Mouse (Mus musculus) macrophage (primary cell): ENCODE results near the gene Cenpv. TPM values are rescaled to one million over a fixed set of nuclear protein-coding genes. Genes with fewer than 3 reads are reported as not detected.
"Not testable (repeated sequence)": the region's sequence is repeated elsewhere in the genome, so short reads cannot be mapped to it uniquely, and the experiment has no call there.

Experiments used
- H3K27ac ChIP-seq: fragments of 350-480 bp; formaldehyde crosslinking; 2 replicates; pipeline ENCODE4 v1.9.0; 2021
- H3K36me3 ChIP-seq: fragments of 350-480 bp; formaldehyde crosslinking; 2 replicates; pipeline ENCODE4 v1.9.0; 2021; ENCODE audit errors: inconsistent target
- H3K4me3 ChIP-seq: fragments of 350-480 bp; formaldehyde crosslinking; 2 replicates; pipeline ENCODE4 v1.9.0; 2021; ENCODE audit errors: inconsistent target
- H3K79me2 ChIP-seq: fragments of 350-480 bp; formaldehyde crosslinking; 2 replicates; pipeline ENCODE4 v1.9.0; 2021; ENCODE audit errors: inconsistent target
- WGBS: methylation state at CpG from one replicate; pipeline ENCODE4 v1.1.7; 2026; ENCODE audit warnings: inconsistent platforms; ENCODE audit not compliant: missing documents; 5-methylcytosine and 5-hydroxymethylcytosine counted together
- polyA plus RNA-seq: library from polyadenylated mRNA; stranded (reverse); fragments of 250-400 nt; gene quantifications from 3 replicates; pipeline ENCODE4 v1.2.4, GENCODE M21; 2018; ENCODE audit warnings: inconsistent platforms

Gene Cenpv
- polyA plus RNA-seq, 1 experiment from 2014 or later: 8.9 TPM

DNA sequence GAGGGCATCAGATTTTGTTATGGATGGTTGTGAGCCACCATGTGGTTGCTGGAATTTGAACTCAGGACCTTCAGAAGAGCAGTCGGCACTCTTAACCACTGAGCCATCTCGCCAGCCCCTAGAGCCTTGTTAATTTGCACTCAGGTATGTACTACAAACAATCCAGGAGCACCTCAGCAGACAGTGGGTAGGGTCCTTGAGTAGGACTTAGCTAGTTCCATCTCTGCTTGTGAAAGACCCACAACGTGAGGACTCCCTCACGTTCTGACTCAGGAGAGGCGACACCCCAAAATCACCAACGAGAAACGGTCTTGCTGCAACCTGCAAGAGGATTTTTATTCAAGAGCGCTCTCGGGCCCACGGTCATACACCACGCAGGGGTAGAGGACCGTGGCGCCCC lies 30.7 kb downstream of the Cenpv start:
- 93% methylated on average over 8 of the region's 13 CpGs for WGBS
- not testable (repeated sequence) for H3K27ac ChIP-seq, H3K4me3 ChIP-seq, H3K36me3 ChIP-seq, H3K79me2 ChIP-seq

DNA sequence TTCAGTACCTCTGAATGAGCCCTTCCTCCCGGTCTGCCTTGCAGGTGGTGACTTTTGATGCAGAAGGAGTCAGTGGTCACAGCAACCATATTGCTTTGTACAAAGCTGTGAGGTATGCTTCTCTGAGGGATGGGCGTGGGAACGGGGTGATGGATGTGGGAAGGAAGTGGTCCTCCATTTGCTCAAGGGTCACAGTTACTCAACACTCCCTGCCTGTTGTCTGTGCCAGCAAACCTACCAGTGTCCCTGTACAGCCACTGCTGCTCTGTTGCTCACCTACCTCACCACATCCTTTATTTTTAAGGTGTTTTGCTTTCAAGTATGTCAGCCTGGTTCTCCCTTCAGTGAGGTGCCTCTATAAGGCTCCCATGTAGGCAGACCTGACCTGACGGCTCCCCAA lies 31.4 kb downstream of the Cenpv start:
- Histone ChIP-seq H3K27ac (no peak overlapping the region), H3K79me2 (no peaks in the 10 kb centered on the region), H3K4me3 (no peak overlapping the region), H3K36me3 (no peaks in the 10 kb centered on the region)
- 74% methylated on average over 4 of the region's 4 CpGs for WGBS

DNA sequence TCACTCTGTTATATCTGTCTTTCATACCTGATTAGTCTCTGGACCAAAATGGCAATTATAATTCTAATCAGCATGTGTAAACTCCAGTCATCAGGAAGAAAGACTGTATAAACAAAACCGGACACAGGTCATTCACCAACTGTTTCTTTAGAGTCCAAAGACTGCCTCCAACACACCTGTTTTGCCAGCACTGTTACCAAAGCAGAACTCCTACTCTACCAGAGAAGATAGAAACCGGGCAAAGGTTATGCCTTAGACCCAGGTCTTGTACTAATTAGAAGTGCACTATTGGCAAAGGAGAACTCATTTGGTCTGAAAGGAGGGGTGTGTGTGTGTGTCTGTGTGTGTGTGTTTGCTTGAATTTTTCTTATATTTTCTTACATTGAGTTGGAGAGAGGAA lies 38.5 kb downstream of the Cenpv start:
- H3K4me3 ChIP-seq: no peak overlapping the region
- H3K36me3 ChIP-seq: no peaks in the 10 kb centered on the region
- no peak overlapping the region for H3K27ac ChIP-seq
- WGBS: 100% methylated on average over 2 of the region's 2 CpGs
- no peaks in the 10 kb centered on the region for H3K79me2 ChIP-seq

DNA sequence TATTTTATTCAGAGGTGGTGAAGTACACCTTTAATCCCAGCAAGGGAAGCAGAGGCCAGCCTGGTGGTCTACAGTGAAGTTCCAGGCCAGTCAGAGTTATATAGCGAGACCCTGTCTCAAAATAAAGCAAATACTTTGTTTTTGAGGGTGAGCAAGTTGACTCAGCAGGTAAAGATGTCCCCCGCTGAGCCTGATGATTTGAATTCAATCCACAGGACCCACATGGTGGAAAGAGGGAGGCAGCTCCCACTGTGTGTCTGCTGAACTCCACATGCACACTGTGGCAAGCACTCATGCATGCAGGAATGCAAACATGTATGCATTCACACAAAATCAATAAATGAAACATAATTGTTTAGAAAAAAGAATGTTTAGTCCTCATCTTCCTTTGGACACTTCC lies 40.3 kb downstream of the Cenpv start:
- Histone ChIP-seq H3K36me3 (no peaks in the 10 kb centered on the region), H3K79me2 (no peaks in the 10 kb centered on the region), H3K27ac (no peak overlapping the region), H3K4me3 (no peak overlapping the region)
- WGBS: 100% methylated on average over 1 of the region's 2 CpGs

DNA sequence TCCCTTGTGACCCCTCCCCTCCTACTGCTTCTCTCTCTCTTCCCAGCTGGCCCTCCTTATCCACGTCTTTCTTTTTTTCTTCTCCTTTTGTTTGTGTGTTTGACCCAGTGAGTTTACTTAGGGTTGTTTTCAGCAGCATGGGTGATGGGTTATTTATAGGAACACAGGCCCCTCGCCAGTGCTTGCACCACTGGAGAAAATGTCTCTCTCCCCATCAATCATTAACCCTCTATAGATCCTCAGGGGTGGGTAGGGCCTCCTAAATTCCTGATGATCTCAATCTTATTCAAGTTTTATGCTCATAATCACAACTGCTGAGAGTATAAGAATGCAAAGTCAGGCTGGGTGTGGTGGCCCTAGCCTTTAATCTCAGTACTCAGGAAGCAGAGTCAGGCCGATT lies 41.9 kb downstream of the Cenpv start:
- H3K27ac ChIP-seq: no peak overlapping the region
- 83% methylated on average over 3 of the region's 3 CpGs for WGBS

DNA sequence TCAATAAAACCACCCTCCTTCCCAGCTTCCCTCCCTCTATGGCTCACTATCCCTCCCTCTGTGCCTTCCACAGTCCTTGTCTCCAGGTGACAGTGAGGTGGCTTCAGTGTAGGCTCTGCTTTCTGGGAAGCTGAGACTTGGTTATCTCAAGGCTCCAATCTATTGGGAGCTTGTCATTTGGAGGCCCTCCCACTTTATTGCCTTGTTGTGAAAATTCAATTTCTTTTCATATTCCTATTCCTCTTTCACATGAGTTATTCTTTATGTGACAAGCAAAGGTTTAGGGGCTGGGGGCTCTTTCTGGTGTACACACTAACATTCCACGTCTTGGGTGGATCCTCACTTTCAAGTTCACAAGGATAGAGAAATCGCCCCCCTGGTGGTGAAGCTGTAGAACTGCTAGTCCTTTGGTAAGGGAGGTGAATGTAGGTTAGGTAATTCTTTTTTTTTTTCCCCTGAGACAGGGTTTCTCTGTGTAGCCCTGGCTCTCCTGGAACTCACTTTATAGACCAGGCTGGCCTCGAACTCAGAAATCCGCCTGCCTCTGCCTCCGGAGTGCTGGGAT lies 42.8 kb downstream of the Cenpv start:
- H3K4me3 ChIP-seq: no peak overlapping the region
- H3K79me2 ChIP-seq: no peaks in the 10 kb centered on the region
- 46% methylated on average over 5 of the region's 5 CpGs for WGBS
- no peak overlapping the region for H3K27ac ChIP-seq
- no peaks in the 10 kb centered on the region for H3K36me3 ChIP-seq

More for the DNA sequence above, 41.9 kb downstream of the Cenpv start:
- Histone ChIP-seq H3K4me3 (no peak overlapping the region), H3K79me2 (no peaks in the 10 kb centered on the region), H3K36me3 (no peaks in the 10 kb centered on the region)

DNA sequence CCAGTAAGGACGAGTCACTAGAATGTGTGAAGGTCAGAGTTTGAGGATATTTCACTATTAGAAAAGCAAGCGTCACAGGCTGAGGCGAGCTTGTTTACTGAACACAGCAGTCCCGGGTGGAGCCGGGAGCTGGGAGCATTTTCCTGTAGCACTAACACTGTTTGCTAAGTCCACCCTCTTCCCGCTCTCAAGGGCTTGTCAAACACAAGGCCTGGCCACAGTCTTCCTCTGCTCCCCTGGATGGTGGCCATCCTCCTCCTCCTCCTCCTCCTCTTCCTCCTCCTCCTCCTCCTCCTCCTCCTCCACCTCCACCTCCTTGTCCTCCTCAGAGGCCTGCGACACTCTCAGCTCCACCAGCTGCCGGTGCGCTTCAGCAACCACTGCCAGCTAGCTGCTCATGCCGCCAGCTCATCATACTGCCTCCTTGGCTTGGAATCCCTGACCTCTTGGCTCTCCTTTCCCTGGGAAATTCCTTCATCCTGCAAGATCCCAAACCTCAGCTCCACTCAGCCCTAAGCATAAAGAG lies 43.7 kb downstream of the Cenpv start:
- H3K27ac ChIP-seq: no peak overlapping the region
- H3K36me3 ChIP-seq: no peaks in the 10 kb centered on the region
- no peak overlapping the region for H3K4me3 ChIP-seq
- 81% methylated on average over 10 of the region's 10 CpGs for WGBS
- no peaks in the 10 kb centered on the region for H3K79me2 ChIP-seq

DNA sequence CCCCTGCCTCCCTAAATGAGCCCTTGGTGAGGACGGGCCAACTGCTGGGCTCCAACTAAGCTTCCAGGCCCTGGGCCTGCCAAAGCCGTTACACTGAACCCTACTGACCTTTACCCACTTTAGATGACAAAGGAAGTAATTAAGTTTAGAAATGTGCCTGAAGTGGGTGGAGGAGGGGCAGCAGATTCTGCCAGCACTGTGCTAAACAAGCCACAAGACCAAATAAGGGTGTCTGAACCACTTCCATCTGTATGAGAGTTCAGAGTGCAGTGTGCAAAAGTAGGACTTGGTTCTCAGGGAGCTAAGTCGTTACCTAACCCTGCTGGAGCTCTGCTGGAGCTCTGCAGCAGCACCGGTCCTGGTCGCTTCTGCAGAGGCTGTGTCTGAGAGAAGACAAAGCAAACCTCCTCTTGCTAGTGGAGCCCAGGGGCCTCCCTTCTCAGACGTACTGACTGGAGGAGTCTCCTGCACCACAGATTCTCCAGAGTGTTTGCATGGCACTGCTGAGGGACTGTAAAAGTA lies 44.2 kb downstream of the Cenpv start:
- H3K27ac ChIP-seq: no peak overlapping the region
- no peak overlapping the region for H3K4me3 ChIP-seq
- WGBS: 15% methylated on average over 6 of the region's 6 CpGs
- no peaks in the 10 kb centered on the region for H3K36me3 ChIP-seq
- H3K79me2 ChIP-seq: no peaks in the 10 kb centered on the region

DNA sequence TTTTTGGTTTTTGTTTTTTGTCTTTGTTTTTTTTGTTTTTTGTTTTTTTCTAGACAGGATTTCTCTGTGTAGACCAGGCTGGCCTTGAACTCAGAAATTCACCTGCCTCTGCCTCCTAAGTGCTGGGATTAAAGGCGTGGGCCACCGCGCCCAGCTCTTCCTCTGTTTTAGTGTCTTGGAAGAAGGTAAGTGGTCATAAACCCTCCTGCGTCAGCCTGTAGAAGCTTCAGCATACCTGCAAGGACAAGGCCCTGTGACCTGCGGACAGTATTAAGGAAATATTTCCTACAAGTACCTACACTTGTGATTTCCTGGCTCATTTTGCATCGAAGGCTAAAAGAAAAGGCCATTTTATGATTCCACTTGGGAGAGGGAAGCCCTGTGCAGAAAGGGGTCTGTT lies 45.4 kb downstream of the Cenpv start:
- H3K79me2 ChIP-seq: no peaks in the 10 kb centered on the region
- no peaks in the 10 kb centered on the region for H3K36me3 ChIP-seq
- H3K27ac ChIP-seq: no peak overlapping the region
- no peak overlapping the region for H3K4me3 ChIP-seq
- 98% methylated on average over 6 of the region's 6 CpGs for WGBS

DNA sequence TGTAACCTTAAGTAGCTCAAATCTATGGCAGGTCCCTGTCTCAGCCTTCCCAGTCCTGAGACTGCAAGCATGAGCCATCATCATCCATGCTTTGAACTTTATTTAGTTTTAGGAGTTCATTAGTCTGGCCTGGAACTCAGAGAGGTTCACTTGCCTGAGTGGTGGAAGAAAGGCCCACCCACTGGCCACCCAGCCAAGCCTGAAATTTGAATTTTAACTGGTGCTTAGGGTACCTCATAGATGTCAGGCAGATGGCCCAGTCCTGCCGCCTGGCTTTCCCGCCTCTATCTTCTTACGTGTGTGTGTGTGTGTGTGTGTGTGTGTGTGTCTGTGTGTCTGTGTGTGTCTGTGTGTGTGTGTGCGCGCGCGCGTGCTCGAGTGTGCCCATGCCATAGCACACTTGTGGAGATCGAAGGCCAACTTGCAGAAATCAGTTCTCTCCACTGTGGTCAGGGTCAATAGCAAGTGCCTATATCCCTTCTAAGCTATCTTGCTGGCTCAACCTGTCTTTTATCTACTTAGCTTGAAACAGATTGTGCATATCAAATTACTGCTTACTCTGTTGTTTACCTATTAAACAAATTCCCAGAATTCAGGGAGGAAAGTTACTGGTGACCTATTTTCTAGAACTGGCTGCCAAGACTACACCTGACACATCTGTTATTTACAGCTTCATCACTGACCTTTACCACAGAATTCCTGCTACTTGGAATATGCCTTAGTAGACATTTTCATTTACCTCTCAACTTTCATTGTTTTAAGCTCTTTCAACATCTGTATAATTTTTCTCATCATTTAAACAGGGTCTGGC lies 51.3 kb downstream of the Cenpv start:
- 97% methylated on average over 10 of the region's 10 CpGs for WGBS
- Histone ChIP-seq H3K79me2 (no peaks in the 10 kb centered on the region), H3K36me3 (no peaks in the 10 kb centered on the region), H3K27ac (no peak overlapping the region), H3K4me3 (no peak overlapping the region)

DNA sequence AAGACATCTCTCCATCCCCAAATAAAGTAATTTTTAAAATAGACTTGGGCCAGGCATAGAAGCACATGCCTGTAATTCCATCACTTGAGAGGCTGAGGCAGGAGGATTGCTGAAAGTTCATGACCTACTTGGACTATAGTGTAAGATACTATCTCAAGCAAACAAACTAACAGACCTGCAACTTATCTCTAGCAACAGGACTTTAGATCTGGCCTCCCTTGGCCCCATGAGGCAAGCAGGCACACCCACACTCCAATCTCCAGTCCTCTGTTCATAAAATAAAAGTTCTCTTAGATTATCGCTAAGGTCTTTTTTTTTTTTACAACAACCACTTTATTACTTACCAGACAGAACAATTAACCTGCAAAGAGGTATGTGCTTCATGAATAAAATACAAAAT lies 52.1 kb downstream of the Cenpv start:
- Histone ChIP-seq H3K27ac (no peak overlapping the region), H3K4me3 (no peak overlapping the region), H3K79me2 (no peaks in the 10 kb centered on the region), H3K36me3 (no peaks in the 10 kb centered on the region)
- 91% methylated on average over 1 of the region's 1 CpGs for WGBS

DNA sequence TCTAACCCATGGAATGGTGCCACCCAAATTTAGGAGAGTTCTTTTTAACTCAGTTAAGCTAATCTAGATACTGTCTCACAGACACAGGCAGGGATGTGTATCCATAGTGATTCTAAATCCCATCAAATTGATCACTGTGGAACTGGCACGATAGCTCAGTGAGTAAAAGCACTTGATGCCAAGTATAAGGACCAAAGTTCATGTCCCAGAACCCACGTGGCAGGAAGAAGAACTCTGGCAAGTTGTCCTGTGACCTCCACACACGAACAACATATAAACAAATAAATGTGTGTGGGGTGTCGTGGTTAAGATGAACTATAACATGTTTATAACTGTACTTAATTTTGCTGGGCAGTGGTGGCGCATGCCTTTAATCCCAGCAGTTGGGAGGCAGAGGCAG lies 59.5 kb downstream of the Cenpv start:
- Histone ChIP-seq H3K79me2 (no peaks in the 10 kb centered on the region), H3K27ac (no peak overlapping the region), H3K4me3 (no peak overlapping the region), H3K36me3 (no peaks in the 10 kb centered on the region)
- 84% methylated on average over 4 of the region's 5 CpGs for WGBS

DNA sequence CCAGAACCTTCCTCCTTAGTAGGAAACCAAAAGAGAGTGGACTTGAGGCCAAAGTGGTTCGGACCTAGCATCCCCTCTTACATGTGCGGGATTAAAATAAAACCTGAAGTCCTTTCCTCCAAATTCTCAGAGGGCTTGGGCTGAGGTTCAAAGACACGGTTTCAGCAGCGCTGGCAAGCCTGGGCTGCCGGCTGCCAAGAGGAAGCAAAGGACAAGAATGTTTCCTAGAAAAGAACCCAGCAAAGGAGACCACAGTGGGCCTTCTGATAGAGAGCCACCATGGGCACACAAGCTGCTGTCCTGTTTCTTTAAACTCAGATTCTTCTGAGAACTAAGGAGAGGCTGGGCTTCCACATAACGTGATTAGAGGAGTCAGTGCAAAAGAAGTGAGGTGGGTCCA lies 60.1 kb downstream of the Cenpv start:
- no peaks in the 10 kb centered on the region for H3K36me3 ChIP-seq
- no peak overlapping the region for H3K4me3 ChIP-seq
- 45% methylated on average over 6 of the region's 6 CpGs for WGBS
- H3K27ac ChIP-seq: no peak overlapping the region
- no peaks in the 10 kb centered on the region for H3K79me2 ChIP-seq

DNA sequence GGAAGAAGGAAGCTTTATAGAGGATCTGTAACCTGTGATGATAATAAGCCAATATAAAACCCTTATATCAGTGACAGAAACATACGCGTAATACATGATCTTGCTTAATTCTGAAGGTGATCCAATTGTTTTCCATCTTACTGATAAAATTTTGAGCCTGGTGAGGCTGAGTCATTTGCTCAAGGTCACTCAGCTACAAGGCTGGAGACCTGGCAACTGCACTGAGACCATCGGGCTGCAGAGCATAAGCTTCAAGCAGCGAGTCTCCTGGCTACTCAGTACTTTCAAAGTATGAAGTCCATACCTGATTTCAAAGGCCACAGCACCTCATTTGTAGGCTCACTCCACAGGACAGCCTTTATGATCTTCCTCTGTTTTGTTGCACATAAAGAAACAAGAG lies 62.9 kb downstream of the Cenpv start:
- 96% methylated on average over 4 of the region's 4 CpGs for WGBS
- no peak overlapping the region for H3K27ac ChIP-seq
- no peaks in the 10 kb centered on the region for H3K36me3 ChIP-seq
- no peak overlapping the region for H3K4me3 ChIP-seq
- H3K79me2 ChIP-seq: no peaks in the 10 kb centered on the region
